Mouse (Mus musculus): ENCODE data around the gene Nlrp14.

DNA sequence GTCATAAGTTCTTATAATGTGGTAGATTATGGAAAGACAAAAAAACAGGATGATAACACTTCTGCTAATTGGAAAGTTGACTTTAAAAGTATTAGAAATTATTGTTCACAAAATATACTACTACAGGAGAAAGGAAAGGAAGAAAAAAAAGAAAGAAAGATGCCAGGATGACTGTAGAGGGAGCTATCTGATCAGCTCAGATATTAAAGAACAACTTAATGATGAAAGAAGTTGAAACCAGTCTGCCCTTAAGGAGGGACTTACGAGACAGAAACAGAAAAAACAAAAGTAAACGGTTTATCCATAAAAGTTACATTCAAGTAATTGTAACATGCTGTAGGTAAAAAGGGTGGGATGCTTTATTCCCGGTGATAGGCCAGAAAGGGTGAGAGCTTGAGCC is 70.7 kb downstream of the Nlrp14 start:
- TF ChIP-seq CHD1 (IDR thresholded peaks at IDR 0.05; ENCODE audit: low read depth, low read length): no peak
- no peak for TF ChIP-seq RAD21 (IDR thresholded peaks at IDR 0.05; ENCODE audit: low read depth, low read length)
- no peak for TF ChIP-seq CTCF (IDR thresholded peaks at IDR 0.05 in 2 of 3, conservative IDR thresholded peaks at IDR 0.05 in 1 of 3; ENCODE audit: control insufficient read depth in 1 of 3, insufficient read depth in 1 of 3, low read depth in 2 of 3, low read length in 3 of 3, poor library complexity in 1 of 3, severe bottlenecking in 1 of 3)
- no peak for TF ChIP-seq EP300 (IDR thresholded peaks at IDR 0.05; ENCODE audit: low read depth in 1 of 2, low read length in 2 of 2)
- TF ChIP-seq ZMIZ1 (IDR thresholded peaks at IDR 0.05; ENCODE audit: low read depth, low read length): no peak
- TF ChIP-seq ZNF384 (IDR thresholded peaks at IDR 0.05; ENCODE audit: low read depth, low read length): no peak
- no peak for TF ChIP-seq POLR2A (IDR thresholded peaks at IDR 0.05; ENCODE audit: control insufficient read depth in 1 of 2, insufficient read depth in 1 of 2, low read depth in 1 of 2, low read length in 2 of 2, poor library complexity in 1 of 2)
- TF ChIP-seq MAFK (IDR thresholded peaks at IDR 0.05; ENCODE audit: borderline replicate concordance, low read depth, low read length): no peak
- no peak for TF ChIP-seq TCF12 (IDR thresholded peaks at IDR 0.05; ENCODE audit: low read depth, low read length)
- no peak for TF ChIP-seq GABPA (IDR thresholded peaks at IDR 0.05; ENCODE audit: low read depth, low read length)
- TF ChIP-seq POLR2AphosphoS5 (IDR thresholded peaks at IDR 0.05; ENCODE audit: borderline replicate concordance, low read depth, low read length): no peak
- TF ChIP-seq GATA1 (IDR thresholded peaks at IDR 0.05; ENCODE audit: low read depth, low read length): no peak

All from MEL (cell line).